Mouse (Mus musculus): ENCODE measurements around the gene Hhipl2. TPM values are rescaled to one million over a fixed set of nuclear protein-coding genes. Genes with fewer than 3 reads are reported as not detected.
"Not testable (repeated sequence)": the region's sequence is repeated elsewhere in the genome, so short reads cannot be mapped to it uniquely, and the experiment has no call there.

Gene Hhipl2
- 0.10 and 0.14 TPM in 2 replicates for polyA plus RNA-seq (2012; rRNA removed)

DNA sequence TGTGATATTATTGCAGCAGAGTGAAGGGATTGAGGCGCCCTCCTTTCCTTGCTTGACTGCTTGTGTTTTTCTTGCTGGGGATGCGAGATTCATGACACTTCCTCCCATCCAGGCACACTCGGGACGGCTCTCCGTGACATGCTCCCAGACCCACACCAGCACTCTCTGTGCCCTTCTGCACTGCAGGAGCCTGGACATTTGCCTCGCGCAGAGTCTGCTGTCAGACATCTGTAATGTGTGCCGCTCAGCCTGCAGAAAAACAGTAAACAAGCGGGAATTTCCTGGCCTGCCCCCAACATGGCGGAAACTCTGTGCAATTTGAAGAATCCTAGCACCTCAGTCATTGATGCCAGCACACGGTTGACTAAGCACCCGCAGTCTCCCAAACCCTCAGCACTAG lies at the start of gene Hhipl2:
TSS of gene Hhipl2 (plus strand) at position 343 of the 400 bp plus-strand sequence.
- DNase-seq (ENCODE audit: low read depth, low spot score): no peak
- 71% methylated on average over 12 of the region's 12 CpGs for WGBS

DNA sequence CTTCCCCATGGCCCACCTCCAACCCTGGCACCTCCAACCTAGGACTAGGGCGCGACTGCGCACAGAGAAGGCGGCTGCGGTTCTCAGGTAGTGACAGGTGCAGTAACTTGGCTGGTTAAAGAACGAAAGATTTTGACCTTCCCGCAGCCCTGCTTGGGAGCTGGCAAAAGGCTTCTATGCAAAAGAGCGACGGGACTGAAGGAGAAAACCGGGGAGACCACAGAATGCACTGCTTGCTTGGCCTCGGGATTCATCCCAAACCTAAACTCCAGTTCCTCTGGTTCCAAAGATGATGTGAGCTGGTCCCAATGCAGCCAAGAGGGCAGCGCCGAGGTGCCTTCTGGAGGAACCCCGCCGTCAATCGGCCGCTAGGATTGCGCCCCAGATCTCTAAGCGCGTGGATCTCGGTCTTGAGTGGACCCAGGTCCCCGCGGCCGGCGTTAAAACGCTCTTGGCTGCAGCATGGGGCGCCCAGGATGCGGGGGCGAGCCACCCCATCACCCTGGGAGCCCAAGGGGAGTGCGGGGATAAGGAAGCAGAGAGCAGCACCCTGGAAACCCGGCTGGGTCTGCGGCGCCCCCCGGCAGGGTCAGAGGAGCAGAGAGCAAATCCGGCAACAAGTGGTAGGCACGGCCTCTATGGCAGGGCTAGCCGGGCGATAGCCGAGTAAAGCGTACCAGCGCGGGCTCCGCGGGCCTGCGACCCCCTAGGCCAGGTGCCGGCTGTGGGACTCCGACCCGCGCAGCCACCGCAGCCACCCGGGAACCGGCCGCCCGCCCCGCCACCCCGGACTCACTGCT lies 49.2 kb upstream of the Hhipl2 start:
- no peak for DNase-seq (ENCODE audit: low read depth, low spot score)
- WGBS: 1% methylated on average over 56 of the region's 56 CpGs

DNA sequence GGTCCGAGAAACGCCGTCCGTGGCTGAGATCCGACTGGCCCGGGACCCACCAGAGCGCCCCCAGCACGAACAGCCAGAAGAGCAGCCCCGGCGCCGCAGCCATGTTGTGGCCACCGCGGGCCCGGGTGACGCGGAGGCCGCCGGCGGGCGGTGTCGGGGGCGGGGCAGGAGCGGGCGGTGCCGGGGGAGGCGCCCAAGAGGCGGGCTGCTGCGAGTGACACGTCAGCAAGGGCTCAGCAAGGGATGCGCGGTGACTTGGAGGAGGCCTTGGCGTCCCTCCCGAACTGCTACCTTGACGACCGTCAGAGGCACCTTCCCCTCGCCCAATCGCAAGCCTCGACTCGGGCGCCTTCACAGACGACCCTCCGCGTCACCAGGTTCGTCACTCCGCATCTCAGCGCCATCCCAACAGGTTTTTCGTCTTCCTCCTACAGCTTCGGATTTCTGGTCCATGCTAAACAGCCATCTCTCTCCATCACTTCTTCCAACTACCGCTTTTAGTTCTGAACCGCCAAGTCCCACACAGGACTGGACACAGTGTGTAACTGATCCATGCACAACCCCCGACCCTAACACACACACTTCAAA lies 48.5 kb upstream of the Hhipl2 start, which contains the start of gene Mia3:
TSS of gene Mia3 (minus strand) at position 127 of the 588 bp plus-strand sequence.
- WGBS: under 1% methylated on average over 51 of the region's 51 CpGs
- DNase-seq (ENCODE audit: low read depth, low spot score): no peak

GRCm38 (mm10) chr1:183374728-183375127 lies 43.3 kb upstream of the Hhipl2 start:
- WGBS: 83% methylated on average over 5 of the region's 5 CpGs
- DNase-seq (ENCODE audit: low read depth, low spot score): no peak

- no peak for DNase-seq (ENCODE audit: low read depth, low spot score)
- 76% methylated on average over 4 of the region's 4 CpGs for WGBS
These were observed 41.0 kb upstream of the Hhipl2 start for GRCm38 (mm10) chr1:183377045-183377444.

DNA sequence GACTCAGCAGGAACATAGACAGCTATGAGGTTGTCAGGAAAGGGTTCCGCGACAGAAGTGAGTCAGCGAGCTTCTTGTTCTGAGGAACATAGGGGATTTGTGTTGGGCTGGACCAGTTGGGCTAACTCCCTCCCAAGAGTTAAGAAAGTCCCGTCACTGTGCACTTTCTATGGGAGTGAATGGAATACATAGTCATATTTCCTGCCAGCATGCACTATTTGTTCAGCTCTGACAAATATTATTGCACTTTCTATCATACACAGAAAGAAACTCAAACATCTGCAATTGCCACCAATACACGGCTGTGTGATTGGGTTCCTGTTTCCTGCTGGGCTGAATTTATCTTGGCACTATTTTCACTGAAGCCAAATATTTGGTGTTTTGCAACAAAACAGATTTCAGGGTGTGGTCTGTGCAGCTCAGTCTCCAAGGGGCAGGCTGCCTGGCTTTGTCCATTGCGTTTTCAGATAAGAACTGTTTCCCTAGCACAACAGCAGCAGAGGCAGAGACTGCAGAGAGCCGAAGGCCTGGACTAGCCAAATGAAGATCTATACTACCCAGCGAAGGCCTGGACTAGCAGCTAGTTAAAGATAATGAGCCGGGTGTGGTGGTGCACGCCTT lies 39.6 kb upstream of the Hhipl2 start:
- 24% methylated on average over 10 of the region's 10 CpGs for WGBS
- no peak for DNase-seq (ENCODE audit: low read depth, low spot score)

DNA sequence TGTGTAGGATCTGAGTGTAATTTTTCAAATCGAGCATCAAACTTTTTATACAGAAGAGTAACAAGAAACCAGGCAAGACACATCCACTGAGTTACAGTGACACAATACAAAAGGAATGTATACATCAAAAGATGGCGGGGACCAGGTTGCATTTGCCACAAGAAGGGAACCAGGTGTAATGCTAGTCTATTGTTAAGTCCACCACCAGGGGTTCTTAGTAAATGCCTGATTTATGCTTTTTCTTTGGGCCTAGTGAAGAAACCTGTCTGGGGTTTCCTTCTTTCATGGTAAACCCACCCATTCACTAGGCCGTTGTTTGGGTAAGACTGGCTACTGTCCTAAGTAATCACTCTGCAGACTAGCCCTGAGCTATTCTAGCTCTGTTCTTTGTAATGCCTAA lies 38.6 kb upstream of the Hhipl2 start:
- 90% methylated on average over 3 of the region's 3 CpGs for WGBS
- DNase-seq (ENCODE audit: low read depth, low spot score): not testable (repeated sequence)

- 47% methylated on average over 5 of the region's 5 CpGs for WGBS
- no peak for DNase-seq (ENCODE audit: low read depth, low spot score)
These were observed 36.2 kb upstream of the Hhipl2 start for GRCm38 (mm10) chr1:183381816-183382215.

- WGBS: 90% methylated on average over 2 of the region's 2 CpGs
- no peak for DNase-seq (ENCODE audit: low read depth, low spot score)
These were observed 35.4 kb upstream of the Hhipl2 start for GRCm38 (mm10) chr1:183382621-183383020.

DNA sequence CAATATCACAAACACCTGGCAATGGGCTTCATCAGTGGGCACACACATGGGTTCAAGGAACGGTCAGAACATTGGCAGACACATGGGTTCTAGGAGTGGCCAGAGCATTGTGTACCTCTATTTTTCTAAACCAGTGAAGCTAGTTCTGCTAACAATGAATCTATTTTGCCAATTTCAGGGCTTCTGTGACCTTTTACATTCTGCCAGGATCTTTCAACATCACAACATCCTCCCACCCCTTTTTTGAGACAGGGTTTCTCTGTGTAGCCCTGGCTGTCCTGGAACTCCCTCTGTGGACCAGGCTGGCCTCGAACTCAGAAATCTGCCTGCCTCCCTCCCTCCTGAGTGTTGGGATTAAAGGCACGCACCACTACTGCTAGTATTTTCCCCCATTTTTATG lies 30.6 kb upstream of the Hhipl2 start:
- WGBS: 89% methylated on average over 3 of the region's 3 CpGs
- not testable (repeated sequence) for DNase-seq (ENCODE audit: low read depth, low spot score)

DNA sequence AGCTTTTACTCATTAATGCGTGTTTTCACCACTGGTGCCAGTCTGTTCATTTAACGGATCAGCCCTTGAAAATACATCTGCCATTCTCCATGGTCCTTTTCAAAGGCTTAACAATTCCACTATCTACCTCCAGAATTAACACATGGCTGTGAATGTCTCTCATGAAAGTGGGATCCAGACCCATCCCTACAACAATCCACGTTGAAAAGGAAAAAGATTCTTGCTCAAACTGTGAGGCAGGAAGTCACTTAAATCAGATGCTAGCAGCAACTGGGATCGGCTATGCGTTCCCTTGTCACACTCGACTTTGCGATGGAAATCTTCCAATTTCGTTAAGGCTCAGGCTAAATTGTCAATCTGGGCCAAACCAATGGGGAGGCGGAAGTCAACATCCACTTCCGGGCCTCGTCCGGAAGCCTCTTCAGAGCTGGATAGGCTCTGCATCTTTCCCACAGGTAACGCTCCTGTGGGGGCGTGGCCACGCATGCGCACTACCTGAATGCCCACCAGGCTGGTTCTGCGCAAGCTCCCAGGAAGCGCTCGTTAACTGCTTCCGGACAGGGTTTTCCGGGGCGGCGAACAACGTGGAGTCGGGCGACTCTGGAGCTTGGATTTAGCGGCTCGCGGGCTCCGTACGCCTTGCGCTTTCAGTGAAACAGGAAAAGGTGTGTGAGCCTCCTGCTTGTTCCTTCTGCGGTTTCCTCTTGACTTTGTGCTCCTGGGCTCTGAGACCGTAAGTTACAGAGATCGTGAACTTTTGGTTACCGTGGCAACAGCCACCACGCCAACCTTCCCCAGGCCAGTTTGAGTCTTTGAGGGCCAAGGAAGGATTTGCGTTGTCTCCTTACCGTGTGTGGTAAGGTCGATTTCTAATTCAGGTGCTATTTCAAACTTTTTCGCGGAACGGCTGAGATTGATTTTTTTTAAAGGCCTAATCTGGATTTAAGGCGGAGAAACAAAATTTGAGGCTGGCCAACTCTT lies 29.3 kb upstream of the Hhipl2 start, which contains the start of gene Taf1a:
TSS of gene Taf1a (plus strand) at position 556 of the 981 bp plus-strand sequence.
- WGBS: 6% methylated on average over 44 of the region's 44 CpGs
- peak; percentile 85 for DNase-seq (ENCODE audit: low read depth, low spot score)

GRCm38 (mm10) chr1:183403396-183403795 lies 14.6 kb upstream of the Hhipl2 start:
- no peak for DNase-seq (ENCODE audit: low read depth, low spot score)
- 95% methylated on average over 3 of the region's 3 CpGs for WGBS

- WGBS: 79% methylated on average over 15 of the region's 15 CpGs
- no peak for DNase-seq (ENCODE audit: low read depth, low spot score)
These were observed 3.8 kb upstream of the Hhipl2 start for GRCm38 (mm10) chr1:183414081-183414727.

- 24% methylated on average over 7 of the region's 7 CpGs for WGBS
- DNase-seq (ENCODE audit: low read depth, low spot score): peak; percentile 55
These were observed 1.7 kb downstream of the Hhipl2 start for GRCm38 (mm10) chr1:183419741-183420140.

- no peak for DNase-seq (ENCODE audit: low read depth, low spot score)
These were observed 2.3 kb downstream of the Hhipl2 start for GRCm38 (mm10) chr1:183420296-183420695.

DNA sequence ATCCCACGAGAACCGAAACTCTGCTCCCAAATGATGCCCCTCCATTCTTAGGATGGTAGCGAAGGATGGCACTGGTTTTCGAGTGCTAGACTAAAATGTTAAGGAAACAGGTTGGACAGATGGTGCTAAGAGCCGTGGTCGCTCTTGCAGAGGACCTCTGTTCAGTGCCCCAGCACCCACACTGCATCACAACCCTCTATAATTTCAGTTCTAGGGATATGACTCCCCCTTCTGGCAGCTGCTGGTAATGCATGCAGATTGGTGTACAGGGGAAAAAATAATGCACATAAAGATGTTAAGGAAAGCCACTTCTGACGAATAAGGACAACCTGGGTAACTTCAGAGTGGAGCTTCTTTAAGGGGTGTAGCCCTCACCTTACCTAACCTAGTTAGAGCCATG lies 6.1 kb downstream of the Hhipl2 start:
- 95% methylated on average over 7 of the region's 7 CpGs for WGBS
- no peak for DNase-seq (ENCODE audit: low read depth, low spot score)

More at GRCm38 (mm10) chr1:183420296-183420695, 2.3 kb downstream of the Hhipl2 start:
- 30% methylated on average over 10 of the region's 10 CpGs for WGBS

DNA sequence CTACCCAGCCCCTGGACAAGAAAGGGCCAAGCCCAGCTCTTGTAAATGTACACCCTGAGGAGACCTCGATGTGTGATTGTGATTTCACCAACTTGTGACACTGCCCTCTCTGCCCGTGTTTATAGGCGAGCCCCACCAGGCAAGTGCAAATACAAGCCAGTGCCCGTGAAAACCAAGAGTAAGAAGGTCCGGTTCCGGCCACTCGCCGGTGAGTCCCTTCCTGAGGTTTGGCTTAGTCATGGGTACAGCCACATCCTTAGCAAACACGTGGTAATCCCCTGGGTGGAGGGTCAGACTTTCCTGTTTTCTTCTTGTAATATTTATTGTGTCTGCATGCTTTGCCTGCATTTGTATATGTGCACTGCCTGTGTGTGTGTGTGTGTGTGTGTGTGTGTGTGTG lies 16.9 kb downstream of the Hhipl2 start:
- WGBS: 61% methylated on average over 9 of the region's 9 CpGs
- DNase-seq (ENCODE audit: low read depth, low spot score): no peak

DNA sequence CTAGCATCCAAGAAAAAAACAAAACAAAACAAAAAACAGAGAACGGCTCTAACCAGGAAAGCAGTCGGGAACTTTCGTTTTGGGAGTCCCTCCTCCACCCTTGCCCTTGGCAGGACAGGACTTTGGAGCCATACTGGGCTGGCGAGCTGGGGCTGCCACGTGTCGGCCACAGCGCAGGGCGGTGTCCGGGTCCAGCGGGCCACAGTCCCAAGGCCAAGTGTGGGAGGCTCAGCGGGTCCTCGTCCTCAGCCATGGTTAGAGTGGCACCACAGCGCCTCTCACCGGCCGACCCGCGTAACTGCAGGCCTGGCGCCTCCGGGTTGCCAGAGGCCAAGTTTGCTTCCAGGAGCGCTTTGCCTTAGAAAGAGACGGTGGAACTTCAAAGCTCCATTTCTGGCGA lies 21.0 kb downstream of the Hhipl2 start:
- 14% methylated on average over 22 of the region's 22 CpGs for WGBS
- DNase-seq (ENCODE audit: low read depth, low spot score): peak; percentile 82
